Mouse (Mus musculus) forebrain, embryonic 12.5 days (tissue): ENCODE results near the gene Fanca. TPM values are rescaled to one million over a fixed set of nuclear protein-coding genes. Genes with fewer than 3 reads are reported as not detected.
A peak's percentile ranks its signal among the peaks of the same experiment; 100 is the strongest.

Source experiments
- ATAC-seq: fragments of 200-750 bp; cut with Nextera tagmentation; 2 replicates; pipeline ENCODE4 v1.8.0; 2017; ENCODE audit warnings: moderate TSS enrichment; ENCODE audit not compliant: low FRiP score
- H3K27ac ChIP-seq: fragments of 300-500 bp; sonication (generic); 2 replicates; pipeline ENCODE4 v1.5.1; 2016; ENCODE audit warnings: mild to moderate bottlenecking
- H3K27me3 ChIP-seq: fragments of 300-500 bp; sonication (generic); 2 replicates; pipeline ENCODE4 v1.6.1; 2016; ENCODE audit warnings: mild to moderate bottlenecking
- H3K36me3 ChIP-seq: fragments of 300-500 bp; sonication (generic); replicated peaks from 2 replicates; pipeline ENCODE4 v1.6.1; 2016; ENCODE audit warnings: mild to moderate bottlenecking
- H3K4me1 ChIP-seq: fragments of 300-500 bp; sonication (generic); 2 replicates; pipeline ENCODE4 v1.6.1; 2016
- H3K4me2 ChIP-seq: fragments of 300-500 bp; sonication (generic); 2 replicates; pipeline ENCODE4 v1.6.1; 2016; ENCODE audit warnings: mild to moderate bottlenecking, moderate library complexity
- H3K4me3 ChIP-seq: fragments of 300-500 bp; sonication (generic); replicated peaks from 2 replicates; pipeline ENCODE4 v1.5.1; 2016; ENCODE audit warnings: mild to moderate bottlenecking
- H3K9ac ChIP-seq: fragments of 300-500 bp; sonication (generic); 2 replicates; pipeline ENCODE4 v1.6.1; 2016; ENCODE audit warnings: mild to moderate bottlenecking
- H3K9me3 ChIP-seq: fragments of 300-500 bp; sonication (generic); 2 replicates; pipeline ENCODE4 v1.6.1; 2016
- WGBS: fragments of 180-500 bp; shearing (Covaris S2); methylation state at CpG from one replicate; pipeline ENCODE4 v1.1.7; 2016; 5-methylcytosine and 5-hydroxymethylcytosine counted together
- polyA plus RNA-seq: library from polyadenylated mRNA; unstranded; fragments of >200 nt; fragmentation: Nextera tagmentation; extraction: Ambion mirVana; gene quantifications from 2 replicates; pipeline ENCODE4 v1.2.1, GENCODE M21; 2016

The Fanca gene
- polyA plus RNA-seq, 1 experiment from 2014 or later: 40.5 TPM

- WGBS: 88% methylated on average over 8 of the region's 8 CpGs
- Histone ChIP-seq H3K4me2 (no peak overlapping the region), H3K27me3 (no peaks in the 10 kb centered on the region), H3K36me3 (0 out of 2 replicates have a peak, but pooled peaks cover 3% of the 10 kb centered on the region), H3K9ac (no peak overlapping the region), H3K4me1 (no peaks in the 10 kb centered on the region; the same call in 1 of the 2 replicates), H3K4me3 (no peak overlapping the region), H3K27ac (no peak overlapping the region), H3K9me3 (no peaks in the 10 kb centered on the region)
- ATAC-seq: no peak
Measured at GRCm38 (mm10) chr8:123342253-123342652, 23.9 kb upstream of the Fanca start.

- no peak overlapping the region for H3K27ac ChIP-seq
- H3K4me1 ChIP-seq: no peaks in the 10 kb centered on the region; the same call in 1 of the 2 replicates
- no peaks in the 10 kb centered on the region for H3K9me3 ChIP-seq
- no peak overlapping the region for H3K4me2 ChIP-seq
- no peak overlapping the region for H3K9ac ChIP-seq
- ATAC-seq: no peak
- no peak overlapping the region for H3K4me3 ChIP-seq
- 89% methylated on average over 27 of the region's 27 CpGs for WGBS
- no peaks in the 10 kb centered on the region for H3K27me3 ChIP-seq
- 0 out of 2 replicates have a peak, but pooled peaks cover 3% of the 10 kb centered on the region for H3K36me3 ChIP-seq
Measured at GRCm38 (mm10) chr8:123341040-123342015, 23.0 kb upstream of the Fanca start.

GRCm38 (mm10) chr8:123340071-123340470, 21.7 kb upstream of the Fanca start:
- WGBS: 90% methylated on average over 4 of the region's 4 CpGs
- Histone ChIP-seq H3K4me1 (no peaks in the 10 kb centered on the region; the same call in 1 of the 2 replicates), H3K9ac (no peak overlapping the region), H3K4me3 (no peak overlapping the region), H3K36me3 (0 out of 2 replicates have a peak, but pooled peaks cover 3% of the 10 kb centered on the region), H3K4me2 (no peak overlapping the region), H3K27me3 (no peaks in the 10 kb centered on the region), H3K9me3 (no peaks in the 10 kb centered on the region), H3K27ac (no peak overlapping the region)
- ATAC-seq: no peak

- no peak overlapping the region for H3K9ac ChIP-seq
- peaks cover 18% of the 10 kb centered on the region for H3K4me1 ChIP-seq
- ATAC-seq: no peak
- 83% methylated on average over 3 of the region's 3 CpGs for WGBS
- H3K27me3 ChIP-seq: 0 out of 2 replicates have a peak, but pooled peaks cover 2% of the 10 kb centered on the region
- 0 out of 2 replicates have a peak, but pooled peaks cover 3% of the 10 kb centered on the region for H3K36me3 ChIP-seq
- no peak overlapping the region for H3K27ac ChIP-seq
- no peaks in the 10 kb centered on the region for H3K9me3 ChIP-seq
- no peak overlapping the region for H3K4me3 ChIP-seq
- H3K4me2 ChIP-seq: no peak overlapping the region
Measured at GRCm38 (mm10) chr8:123337475-123337874, 19.1 kb upstream of the Fanca start.

GRCm38 (mm10) chr8:123334467-123334866, 16.1 kb upstream of the Fanca start:
- ATAC-seq: no peak
- Histone ChIP-seq H3K36me3 (no peaks in the 10 kb centered on the region), H3K27ac (peak overlapping the region; percentile 90), H3K9me3 (no peaks in the 10 kb centered on the region), H3K9ac (peak overlapping the region; percentile 83), H3K4me1 (peaks cover 26% of the 10 kb centered on the region), H3K4me3 (peak overlapping the region; percentile 86), H3K4me2 (peak overlapping the region; percentile 84), H3K27me3 (0 out of 2 replicates have a peak, but pooled peaks cover 2% of the 10 kb centered on the region)
- WGBS: 0% methylated on average over 1 of the region's 1 CpGs

- WGBS: 2% methylated on average over 7 of the region's 7 CpGs
- Histone ChIP-seq H3K27ac (peak overlapping the region; percentile 90), H3K4me3 (peak overlapping the region; percentile 86), H3K9ac (peak overlapping the region; percentile 83), H3K27me3 (0 out of 2 replicates have a peak, but pooled peaks cover 2% of the 10 kb centered on the region), H3K4me1 (peaks cover 26% of the 10 kb centered on the region), H3K36me3 (no peaks in the 10 kb centered on the region), H3K9me3 (no peaks in the 10 kb centered on the region), H3K4me2 (peak overlapping the region; percentile 84)
- ATAC-seq: no peak
Measured at GRCm38 (mm10) chr8:123333864-123334263, 15.5 kb upstream of the Fanca start.

- Histone ChIP-seq H3K4me3 (peak overlapping the region; percentile 86), H3K4me2 (peak overlapping the region; percentile 84), H3K9ac (peak overlapping the region; percentile 83), H3K9me3 (no peaks in the 10 kb centered on the region), H3K27me3 (0 out of 2 replicates have a peak, but pooled peaks cover 2% of the 10 kb centered on the region), H3K4me1 (peaks cover 26% of the 10 kb centered on the region), H3K27ac (peak overlapping the region; percentile 90), H3K36me3 (no peaks in the 10 kb centered on the region)
- ATAC-seq: peak; percentile 43
- WGBS: 1% methylated on average over 19 of the region's 21 CpGs
Measured at GRCm38 (mm10) chr8:123333091-123333587, 14.8 kb upstream of the Fanca start.

GRCm38 (mm10) chr8:123332262-123333090, 14.1 kb upstream of the Fanca start, which contains the start of gene Spire2:
Spire2 (plus strand) TSS chr8:123332713.
- 2% methylated on average over 81 of the region's 85 CpGs for WGBS

GRCm38 (mm10) chr8:123331810-123332209, 13.4 kb upstream of the Fanca start:
- Histone ChIP-seq H3K4me2 (peak overlapping the region; percentile 84), H3K9me3 (no peaks in the 10 kb centered on the region), H3K9ac (peak overlapping the region; percentile 83; the same call in 1 of the 2 replicates), H3K36me3 (no peaks in the 10 kb centered on the region), H3K4me1 (peaks cover 26% of the 10 kb centered on the region), H3K27me3 (0 out of 2 replicates have a peak, but pooled peaks cover 7% of the 10 kb centered on the region), H3K4me3 (peak overlapping the region; percentile 86), H3K27ac (peak overlapping the region; percentile 90)
- WGBS: 34% methylated on average over 8 of the region's 8 CpGs
- ATAC-seq: no peak

More at GRCm38 (mm10) chr8:123332262-123333090, 14.1 kb upstream of the Fanca start, which contains the start of gene Spire2:
- peak; percentile 92 for ATAC-seq
- Histone ChIP-seq H3K4me1 (peaks cover 26% of the 10 kb centered on the region), H3K27ac (peak within 1 kb of the TSS; percentile 90), H3K9ac (peak within 1 kb of the TSS; percentile 83), H3K9me3 (no peaks in the 10 kb centered on the region), H3K27me3 (0 out of 2 replicates have a peak, but pooled peaks cover 6% of the 10 kb centered on the region), H3K4me3 (peak within 1 kb of the TSS; percentile 86), H3K4me2 (peak within 1 kb of the TSS; percentile 84), H3K36me3 (no peaks in the 10 kb centered on the region)

- H3K4me3 ChIP-seq: no peak overlapping the region
Measured at GRCm38 (mm10) chr8:123331301-123331700, 12.9 kb upstream of the Fanca start.

GRCm38 (mm10) chr8:123330701-123331100, 12.3 kb upstream of the Fanca start:
- H3K27ac ChIP-seq: no peak overlapping the region
- ATAC-seq: no peak
- H3K36me3 ChIP-seq: no peaks in the 10 kb centered on the region
- WGBS: 84% methylated on average over 6 of the region's 6 CpGs
- no peak overlapping the region for H3K4me2 ChIP-seq
- H3K9me3 ChIP-seq: no peaks in the 10 kb centered on the region
- H3K4me3 ChIP-seq: no peak overlapping the region
- 0 out of 2 replicates have a peak, but pooled peaks cover 7% of the 10 kb centered on the region for H3K27me3 ChIP-seq
- no peak overlapping the region for H3K9ac ChIP-seq
- H3K4me1 ChIP-seq: peaks cover 26% of the 10 kb centered on the region

More at GRCm38 (mm10) chr8:123331301-123331700, 12.9 kb upstream of the Fanca start:
- Histone ChIP-seq H3K27me3 (0 out of 2 replicates have a peak, but pooled peaks cover 7% of the 10 kb centered on the region), H3K9ac (no peak overlapping the region), H3K9me3 (no peaks in the 10 kb centered on the region), H3K27ac (peak overlapping the region; percentile 90; the same call in 1 of the 2 replicates), H3K4me2 (peak overlapping the region; percentile 84), H3K36me3 (no peaks in the 10 kb centered on the region), H3K4me1 (peaks cover 26% of the 10 kb centered on the region)
- no peak for ATAC-seq
- WGBS: 78% methylated on average over 2 of the region's 2 CpGs
